Mouse (Mus musculus): ENCODE measurements around the gene Rprd1b.

The Rprd1b gene

DNA sequence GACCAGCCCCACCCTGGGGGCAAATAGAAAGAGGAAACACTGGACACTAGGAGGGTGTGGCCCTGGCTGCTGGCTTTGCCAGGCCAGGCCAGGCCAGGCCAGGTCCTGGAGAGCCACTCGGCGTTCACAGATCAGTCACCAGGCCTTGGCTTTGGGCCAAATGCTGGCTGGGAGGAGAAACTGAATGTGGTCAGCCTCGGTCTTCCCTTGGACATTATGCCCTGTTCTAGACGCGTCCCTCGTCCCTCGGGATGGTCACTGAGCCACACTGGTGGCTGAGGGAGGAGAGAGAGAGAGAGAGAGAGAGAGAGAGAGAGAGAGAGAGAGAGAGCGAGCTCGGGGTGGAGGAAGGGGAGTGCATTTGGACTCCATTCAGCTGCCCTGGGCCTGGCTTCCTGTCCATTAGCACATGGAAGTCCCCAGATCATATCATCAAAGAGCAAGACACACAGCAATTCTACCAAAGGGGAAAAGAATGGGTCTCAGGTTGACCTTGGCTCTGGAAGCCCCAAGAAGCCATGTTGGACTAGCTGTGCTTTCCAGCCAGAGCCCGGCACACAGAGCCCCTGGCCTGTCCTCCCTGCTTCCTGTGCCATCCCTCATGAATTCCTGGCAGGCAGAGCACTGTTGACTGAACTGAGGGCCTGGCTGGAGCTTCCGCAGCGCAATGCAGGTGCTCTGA is 93.5 kb downstream of the Rprd1b start:
- DNase-seq (ENCODE audit: low read depth, low spot score), result no peak

DNA sequence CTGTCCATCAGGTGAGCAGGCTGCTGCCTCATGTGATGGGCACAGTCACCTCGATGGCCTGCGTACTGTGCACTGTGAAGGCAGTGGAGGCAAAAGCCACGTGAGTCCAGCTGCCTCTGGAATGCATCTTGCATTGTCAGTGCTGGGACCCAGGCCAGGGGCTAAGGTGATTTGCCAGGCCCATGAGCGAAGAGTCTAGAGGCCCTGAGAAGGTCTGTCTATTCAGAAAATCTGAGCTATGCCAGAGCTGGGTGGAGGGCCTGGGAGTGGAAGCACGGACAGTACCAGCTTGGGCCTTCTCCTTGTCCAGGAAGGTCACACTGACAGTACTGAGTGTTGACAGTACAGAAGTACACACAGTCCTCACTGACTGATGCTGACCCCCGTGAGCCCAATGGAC is 94.5 kb downstream of the Rprd1b start:
- DNase-seq (ENCODE audit: low read depth, low spot score), result no peak

DNA sequence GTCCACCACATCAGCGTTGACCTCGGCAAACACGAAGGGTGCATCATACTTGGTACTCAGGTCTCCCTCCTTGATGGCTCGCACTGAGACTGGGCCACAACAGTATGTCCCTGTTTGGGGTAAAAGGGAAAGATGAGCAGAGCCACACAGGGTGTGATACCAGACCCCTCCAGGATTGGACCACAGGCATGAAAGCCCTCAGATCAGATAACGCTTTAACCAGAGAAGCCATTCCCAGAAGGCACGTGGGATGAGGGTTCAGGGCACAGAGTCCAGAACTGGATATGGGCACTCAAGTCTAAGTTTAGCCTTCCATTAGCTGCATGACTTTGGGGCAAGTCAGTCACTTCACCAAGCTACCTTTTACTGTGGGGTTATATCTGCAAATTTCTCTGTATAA is 98.9 kb downstream of the Rprd1b start:
- no peak for DNase-seq (ENCODE audit: low read depth, low spot score)

- no peak for DNase-seq (ENCODE audit: low read depth, low spot score)
These were observed 99.6 kb downstream of the Rprd1b start for GRCm38 (mm10) chr2:158127872-158128271.

- no peak for DNase-seq (ENCODE audit: low read depth, low spot score)
These were observed 100.3 kb downstream of the Rprd1b start for GRCm38 (mm10) chr2:158128461-158129130.

DNA sequence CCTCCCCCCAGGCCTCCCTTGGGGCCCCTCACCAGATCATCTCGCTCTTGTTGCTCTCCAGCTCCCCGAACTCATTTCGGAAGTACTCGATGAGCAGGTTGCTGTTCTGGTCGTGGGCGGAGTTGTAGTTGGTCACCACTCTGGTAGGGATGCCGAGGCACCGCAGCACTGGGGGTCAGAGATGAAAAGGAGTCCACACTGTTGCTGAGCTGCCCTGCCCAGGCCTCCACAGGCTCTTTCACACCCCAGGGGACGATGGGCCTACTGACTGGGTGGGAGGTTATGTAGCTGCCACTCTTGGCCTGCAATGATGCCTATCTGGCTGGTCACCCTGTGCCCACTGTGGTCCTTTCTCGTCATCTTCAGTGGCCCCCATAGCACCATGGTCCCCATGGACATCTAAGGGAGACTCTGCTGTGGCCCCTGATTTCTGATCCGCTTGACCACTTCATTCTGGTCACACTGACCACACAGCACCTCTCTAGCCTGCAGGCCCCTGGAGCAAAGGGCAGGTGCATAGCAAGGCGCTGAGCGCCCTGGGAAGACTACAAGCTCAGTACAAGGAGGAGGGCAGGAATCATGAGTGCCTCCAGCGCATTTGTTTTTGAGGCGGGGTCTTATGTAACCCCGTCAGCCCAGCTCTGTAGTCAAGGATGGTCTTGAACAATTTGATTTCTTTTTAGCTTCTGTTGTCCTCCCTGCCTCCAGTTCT is 101.2 kb downstream of the Rprd1b start:
- DNase-seq (ENCODE audit: low read depth, low spot score), result no peak

DNA sequence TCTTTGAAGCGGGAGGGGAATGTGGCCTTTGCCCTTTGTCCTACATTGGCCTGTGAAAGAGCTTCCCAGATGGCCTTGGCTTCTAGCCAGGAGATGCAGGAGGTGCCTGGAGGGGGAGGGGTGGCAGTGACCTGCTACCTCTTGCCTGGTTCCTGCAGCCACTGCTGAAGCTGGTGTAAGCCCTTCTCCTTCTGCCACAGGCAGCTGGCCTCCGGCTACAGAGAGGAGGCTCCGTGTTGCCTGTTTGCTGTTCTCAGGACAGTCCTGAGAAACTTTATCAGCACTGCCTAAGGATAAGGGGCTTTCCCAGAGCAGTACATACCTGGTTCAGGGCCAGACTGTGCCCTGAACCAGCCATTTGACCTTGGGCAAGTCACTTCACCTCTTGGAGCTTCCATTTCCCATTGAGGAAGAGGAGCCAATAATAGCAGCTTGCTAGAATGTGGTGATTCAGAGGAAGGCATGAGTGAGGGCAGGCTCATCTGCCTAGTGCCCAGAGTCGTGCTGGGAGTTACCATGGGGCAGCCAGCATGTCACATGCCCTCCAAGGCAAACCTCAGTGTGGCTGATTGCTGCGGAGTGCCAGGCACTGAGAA is 102.2 kb downstream of the Rprd1b start:
- no peak for DNase-seq (ENCODE audit: low read depth, low spot score)

- DNase-seq (ENCODE audit: low read depth, low spot score), result no peak
These were observed 103.0 kb downstream of the Rprd1b start for GRCm38 (mm10) chr2:158131197-158131835.

DNA sequence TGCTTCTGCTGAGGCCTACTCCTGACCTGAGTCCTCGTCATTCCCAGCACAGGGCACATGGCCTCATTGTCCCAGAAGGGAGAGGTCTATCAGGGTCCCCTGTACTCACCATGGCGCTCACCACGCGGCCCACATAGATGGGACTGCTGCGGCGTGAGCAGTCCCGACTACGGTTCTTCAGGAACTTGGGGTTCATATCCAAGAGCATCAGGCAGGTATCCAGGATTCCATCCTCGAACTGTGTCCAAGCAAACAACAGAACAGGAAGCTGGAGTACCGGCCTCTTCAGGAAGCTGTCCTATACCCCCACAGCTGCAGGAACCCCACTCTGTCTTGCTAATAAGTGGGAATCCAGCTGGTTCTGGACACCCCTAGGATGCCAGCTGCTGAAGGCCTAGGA is 104.0 kb downstream of the Rprd1b start:
- DNase-seq (ENCODE audit: low read depth, low spot score), result no peak

- DNase-seq (ENCODE audit: low read depth, low spot score), result no peak
These were observed 104.8 kb downstream of the Rprd1b start for GRCm38 (mm10) chr2:158133050-158133449.

DNA sequence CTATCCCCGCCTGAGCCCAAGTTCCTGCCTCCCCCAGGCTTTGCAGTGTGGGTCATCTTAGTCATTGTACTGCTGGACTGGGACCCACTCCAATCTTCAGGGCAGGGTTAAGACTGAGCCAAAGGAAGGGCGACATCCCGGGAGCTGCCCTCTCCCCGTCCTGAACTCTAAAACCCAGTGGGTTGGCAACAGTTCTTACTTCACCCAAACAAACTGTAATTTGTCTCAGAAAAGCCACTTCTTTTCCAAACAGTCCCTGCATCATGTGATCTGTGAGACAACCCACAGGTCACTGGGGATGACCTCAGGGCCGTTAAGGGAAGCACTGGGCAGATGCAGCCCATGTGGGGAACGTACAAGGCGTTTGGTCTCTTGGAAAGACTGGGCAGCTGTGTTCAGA is 107.9 kb downstream of the Rprd1b start:
- DNase-seq (ENCODE audit: low read depth, low spot score), result no peak

DNA sequence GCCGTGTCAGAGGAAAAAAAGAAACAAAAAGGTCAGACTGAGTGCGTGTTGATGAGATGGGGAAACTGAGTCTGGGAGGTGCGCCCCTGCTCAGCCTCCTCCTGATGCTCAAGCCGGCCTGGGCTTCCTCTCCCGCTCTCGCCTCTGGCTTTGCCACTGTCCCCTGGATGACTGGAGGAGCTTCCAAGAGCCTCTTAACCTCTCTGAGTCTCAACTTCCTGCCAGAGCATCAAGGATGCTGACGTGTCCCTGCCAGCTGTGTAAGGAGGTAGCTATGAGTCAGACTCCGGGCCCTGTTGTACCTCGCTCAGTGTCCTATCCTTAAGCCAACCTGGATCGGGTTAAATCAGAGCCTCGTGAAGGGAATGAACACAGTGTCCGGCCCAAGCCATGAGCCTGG is 109.5 kb downstream of the Rprd1b start:
- no peak for DNase-seq (ENCODE audit: low read depth, low spot score)

DNA sequence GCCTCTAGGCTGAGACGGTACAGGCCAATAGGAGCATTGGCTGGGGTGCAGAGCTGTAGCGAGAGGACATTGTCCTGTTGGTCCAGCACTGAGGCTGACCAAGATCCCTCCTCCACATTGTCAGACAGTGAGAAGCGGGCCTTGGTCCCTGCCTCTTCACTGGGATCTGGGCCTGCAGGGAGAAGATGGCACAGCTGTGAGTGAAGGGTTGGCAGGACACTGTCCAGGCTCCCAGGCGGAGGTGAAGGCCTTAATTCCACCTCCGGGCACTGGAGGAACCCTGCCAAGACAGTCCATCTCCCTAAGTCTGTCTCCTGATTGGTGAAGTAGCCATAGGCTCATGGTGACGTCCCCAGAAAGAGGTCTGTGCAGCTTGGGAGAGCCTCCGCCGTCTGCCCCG is 110.5 kb downstream of the Rprd1b start:
- no peak for DNase-seq (ENCODE audit: low read depth, low spot score)

- DNase-seq (ENCODE audit: low read depth, low spot score), result no peak
These were observed 111.3 kb downstream of the Rprd1b start for GRCm38 (mm10) chr2:158139628-158140027.

DNA sequence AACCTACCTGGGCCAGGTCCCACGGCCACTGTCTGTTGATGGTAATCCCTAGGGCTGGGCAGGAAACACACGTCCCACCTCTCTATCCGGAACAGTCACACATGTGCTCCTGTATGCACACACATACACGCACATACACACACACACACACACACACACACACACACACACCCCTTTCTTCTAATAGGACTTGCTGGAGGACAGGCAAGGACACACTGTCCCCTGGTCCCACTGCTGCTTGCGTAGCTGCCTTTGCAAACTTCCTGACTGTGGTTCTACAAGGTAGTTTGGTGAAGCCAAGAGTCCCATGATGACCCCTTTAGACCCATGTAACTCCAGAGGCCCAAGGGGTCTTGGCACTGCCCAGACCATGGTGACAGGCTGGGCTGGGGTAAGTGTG is 112.4 kb downstream of the Rprd1b start:
- DNase-seq (ENCODE audit: low read depth, low spot score), result no peak

GRCm38 (mm10) chr2:158141271-158141670 is 113.0 kb downstream of the Rprd1b start:
- no peak for DNase-seq (ENCODE audit: low read depth, low spot score)

GRCm38 (mm10) chr2:158141690-158142440 is 113.6 kb downstream of the Rprd1b start:
- no peak for DNase-seq (ENCODE audit: low read depth, low spot score)

- DNase-seq (ENCODE audit: low read depth, low spot score), result no peak
These were observed 114.7 kb downstream of the Rprd1b start for GRCm38 (mm10) chr2:158142981-158143380.

GRCm38 (mm10) chr2:158143816-158144215 is 115.5 kb downstream of the Rprd1b start:
- no peak for DNase-seq (ENCODE audit: low read depth, low spot score)

DNA sequence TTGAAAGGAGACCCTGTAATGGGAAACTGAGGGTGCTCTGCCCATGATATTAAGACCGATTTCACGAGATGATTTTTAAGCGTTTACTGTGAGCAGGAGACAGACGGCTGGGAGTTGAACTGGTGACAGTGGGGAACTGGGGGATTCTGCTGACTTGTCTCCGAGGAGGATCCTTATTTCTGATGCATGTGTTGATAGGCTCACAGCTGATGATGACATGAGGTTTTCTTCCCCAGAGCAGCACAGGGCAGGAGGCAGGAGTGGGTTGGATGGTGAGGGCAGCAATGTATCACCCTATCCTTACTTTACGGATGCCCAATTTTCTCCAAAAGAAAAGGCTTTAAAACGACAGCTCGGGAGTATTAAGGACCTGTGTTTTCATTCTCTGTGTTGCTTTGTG is 116.0 kb downstream of the Rprd1b start:
- no peak for DNase-seq (ENCODE audit: low read depth, low spot score)

Measured in WW6 (cell line).